Mouse (Mus musculus): ENCODE measurements around the gene Itpkc.

Gene Itpkc

GRCm38 (mm10) chr7:27228281-27228821 lies at the start of gene Itpkc:
TSS of gene Itpkc (minus strand) at chr7:27228661.
- peak; percentile 98 for DNase-seq (ENCODE audit: low spot score)

GRCm38 (mm10) chr7:27277191-27277590 lies 48.7 kb upstream of the Itpkc start:
- DNase-seq (ENCODE audit: low spot score) = no peak

GRCm38 (mm10) chr7:27276021-27276420 lies 47.6 kb upstream of the Itpkc start:
- no peak for DNase-seq (ENCODE audit: low spot score)

- DNase-seq (ENCODE audit: low spot score) = no peak
Measured at GRCm38 (mm10) chr7:27274916-27275315, 46.5 kb upstream of the Itpkc start.

- peak; percentile 68 for DNase-seq (ENCODE audit: low spot score)
Measured at GRCm38 (mm10) chr7:27273739-27274351, 45.4 kb upstream of the Itpkc start.

GRCm38 (mm10) chr7:27271423-27271822 lies 43.0 kb upstream of the Itpkc start:
- no peak for DNase-seq (ENCODE audit: low spot score)

- no peak for DNase-seq (ENCODE audit: low spot score)
Measured at GRCm38 (mm10) chr7:27266515-27267128, 38.2 kb upstream of the Itpkc start.

GRCm38 (mm10) chr7:27264761-27265160 lies 36.3 kb upstream of the Itpkc start:
- DNase-seq (ENCODE audit: low spot score) = no peak

GRCm38 (mm10) chr7:27261888-27262287 lies 33.4 kb upstream of the Itpkc start:
- no peak for DNase-seq (ENCODE audit: low spot score)

GRCm38 (mm10) chr7:27260856-27261255 lies 32.4 kb upstream of the Itpkc start:
- no peak for DNase-seq (ENCODE audit: low spot score)

- no peak for DNase-seq (ENCODE audit: low spot score)
Measured at GRCm38 (mm10) chr7:27259771-27260170, 31.3 kb upstream of the Itpkc start.

- peak; percentile 56 for DNase-seq (ENCODE audit: low spot score)
Measured at GRCm38 (mm10) chr7:27259271-27259721, 30.8 kb upstream of the Itpkc start.

GRCm38 (mm10) chr7:27258205-27258899 lies 29.9 kb upstream of the Itpkc start, which contains the start of gene Numbl:
TSS of gene Numbl (plus strand) at chr7:27258433.
- DNase-seq (ENCODE audit: low spot score) = peak; percentile 97

GRCm38 (mm10) chr7:27257852-27258204 lies 29.4 kb upstream of the Itpkc start:
- DNase-seq (ENCODE audit: low spot score) = peak; percentile 43

GRCm38 (mm10) chr7:27257046-27257851 lies 28.8 kb upstream of the Itpkc start:
- peak; percentile 56 for DNase-seq (ENCODE audit: low spot score)

- DNase-seq (ENCODE audit: low spot score) = peak; percentile 24
Measured at GRCm38 (mm10) chr7:27255721-27256120, 27.3 kb upstream of the Itpkc start.

- no peak for DNase-seq (ENCODE audit: low spot score)
Measured at GRCm38 (mm10) chr7:27251946-27252345, 23.5 kb upstream of the Itpkc start.

- DNase-seq (ENCODE audit: low spot score) = no peak
Measured at GRCm38 (mm10) chr7:27249928-27250327, 21.5 kb upstream of the Itpkc start.

- peak; percentile 58 for DNase-seq (ENCODE audit: low spot score)
Measured at GRCm38 (mm10) chr7:27249146-27249545, 20.7 kb upstream of the Itpkc start.

GRCm38 (mm10) chr7:27244088-27244487 lies 15.6 kb upstream of the Itpkc start:
- DNase-seq (ENCODE audit: low spot score) = peak; percentile 54

GRCm38 (mm10) chr7:27243211-27243610 lies 14.8 kb upstream of the Itpkc start:
- DNase-seq (ENCODE audit: low spot score) = no peak

- no peak for DNase-seq (ENCODE audit: low spot score)
Measured at GRCm38 (mm10) chr7:27238568-27238967, 10.1 kb upstream of the Itpkc start.

Data from embryo, embryonic 10.5 days (tissue).